Mouse (Mus musculus): Measurements from ENCODE around the gene Slamf9. TPM values are rescaled to one million over a fixed set of nuclear protein-coding genes. Genes with fewer than 3 reads are reported as not detected.

Slamf9 gene
- total and polyA plus RNA-seq, 3 experiments = 3.2 to 7.9 (median 4.5) TPM

- DNase-seq = no peak
Measured at GRCm38 (mm10) chr1:172514213-172514529, 39.0 kb downstream of the Slamf9 start.

- no peak for DNase-seq
Measured at GRCm38 (mm10) chr1:172514551-172515268, 39.6 kb downstream of the Slamf9 start.

GRCm38 (mm10) chr1:172515396-172515795 is 40.2 kb downstream of the Slamf9 start:
- DNase-seq = no peak

GRCm38 (mm10) chr1:172518013-172518412 is 42.9 kb downstream of the Slamf9 start:
- DNase-seq = no peak

- DNase-seq = no peak
Measured at GRCm38 (mm10) chr1:172519644-172520043, 44.5 kb downstream of the Slamf9 start.

- DNase-seq = peak; percentile 88
Measured at GRCm38 (mm10) chr1:172520576-172521440, 45.6 kb downstream of the Slamf9 start, which contains the start of gene Cfap45. Gene Cfap45, plus strand, starts transcription at chr1:172520801.

GRCm38 (mm10) chr1:172522524-172522923 is 47.4 kb downstream of the Slamf9 start:
- no peak for DNase-seq

- DNase-seq = no peak
Measured at GRCm38 (mm10) chr1:172523699-172524101, 48.5 kb downstream of the Slamf9 start.

GRCm38 (mm10) chr1:172525027-172525764 is 50.0 kb downstream of the Slamf9 start:
- peak; percentile 46 for DNase-seq

GRCm38 (mm10) chr1:172525971-172526370 is 50.8 kb downstream of the Slamf9 start:
- no peak for DNase-seq

- peak; percentile 47 for DNase-seq
Measured at GRCm38 (mm10) chr1:172526380-172527081, 51.4 kb downstream of the Slamf9 start.

- DNase-seq = no peak
Measured at GRCm38 (mm10) chr1:172527431-172527830, 52.3 kb downstream of the Slamf9 start.

Other genes with a start within 250 kb of the Slamf9 start
- gene Atp1a4, start 216.9 kb upstream of the Slamf9 start, total RNA-seq (2021) = 1 to 10 TPM in 1 of 2 experiments, under 1 TPM in 1; 0.62 to 3.6 TPM
- 0.90 and 0.91 TPM in 2 replicates for gene Atp1a4, start 216.9 kb upstream of the Slamf9 start, polyA plus RNA-seq (2012; rRNA removed)
- gene Igsf8, start 213.7 kb upstream of the Slamf9 start, total RNA-seq (2021) = 10 to 100 TPM; 32.2 to 38.3 TPM
- gene Igsf8, start 213.7 kb upstream of the Slamf9 start, polyA plus RNA-seq (2012; rRNA removed) = 109 and 126 TPM in 2 replicates
- 100 to 1,000 TPM; 126 to 247 TPM for gene Atp1a2, start 177.3 kb upstream of the Slamf9 start, total RNA-seq (2021)
- 57.3 and 85.0 TPM in 2 replicates for gene Atp1a2, start 177.3 kb upstream of the Slamf9 start, polyA plus RNA-seq (2012; rRNA removed)
- gene Kcnj9, start 146.0 kb upstream of the Slamf9 start, total RNA-seq (2021) = under 1 TPM; 0.09 to 0.17 TPM
- gene Kcnj9, start 146.0 kb upstream of the Slamf9 start, polyA plus RNA-seq (2012; rRNA removed) = 0.67 and 0.85 TPM in 2 replicates
- 1 to 10 TPM; 1.0 to 1.1 TPM for gene Kcnj10, start 134.1 kb upstream of the Slamf9 start, total RNA-seq (2021)
- 0.99 and 1.1 TPM in 2 replicates for gene Kcnj10, start 134.1 kb upstream of the Slamf9 start, polyA plus RNA-seq (2012; rRNA removed)
- 10 to 100 TPM in 1 of 2 experiments, 1 to 10 TPM in 1; 9.2 to 11.2 TPM for gene Pigm, start 98.8 kb upstream of the Slamf9 start, total RNA-seq (2021)
- 10.4 and 11.0 TPM in 2 replicates for gene Pigm, start 98.8 kb upstream of the Slamf9 start, polyA plus RNA-seq (2012; rRNA removed)
- 1 to 10 TPM in 1 of 2 experiments, under 1 TPM in 1; 0.78 to 3.8 TPM for gene Igsf9, start 6.4 kb downstream of the Slamf9 start, total RNA-seq (2021)
- gene Igsf9, start 6.4 kb downstream of the Slamf9 start, polyA plus RNA-seq (2012; rRNA removed) = 7.4 and 7.9 TPM in 2 replicates
- 100 to 1,000 TPM in 1 of 2 experiments, 10 to 100 TPM in 1; 60.9 to 108 TPM for gene Tagln2, start 24.7 kb downstream of the Slamf9 start, total RNA-seq (2021)
- 89.5 and 121 TPM in 2 replicates for gene Tagln2, start 24.7 kb downstream of the Slamf9 start, polyA plus RNA-seq (2012; rRNA removed)
- under 1 TPM; 0.31 to 0.37 TPM for gene Cfap45, start 45.4 kb downstream of the Slamf9 start, total RNA-seq (2021)
- gene Cfap45, start 45.4 kb downstream of the Slamf9 start, polyA plus RNA-seq (2012; rRNA removed) = 0.15 TPM in 1 of 2 replicates, not detected in the other
- gene Vsig8, start 80.6 kb downstream of the Slamf9 start, total RNA-seq (2021) = under 1 TPM; 0.24 to 0.61 TPM
- gene Vsig8, start 80.6 kb downstream of the Slamf9 start, polyA plus RNA-seq (2012; rRNA removed) = 1.6 and 2.1 TPM in 2 replicates
- gene Slamf8, start 115.2 kb downstream of the Slamf9 start, total RNA-seq (2021) = 1 to 10 TPM in 1 of 2 experiments, under 1 TPM in 1; 0.49 to 1.1 TPM
- gene Slamf8, start 115.2 kb downstream of the Slamf9 start, polyA plus RNA-seq (2012; rRNA removed) = 0.98 and 1.1 TPM in 2 replicates
- not detected for gene Fcrl6, start 127.2 kb downstream of the Slamf9 start, total RNA-seq (2021)
- gene Fcrl6, start 127.2 kb downstream of the Slamf9 start, polyA plus RNA-seq (2012; rRNA removed) = not detected in 2 replicates
- 1 to 10 TPM; 7.0 to 7.3 TPM for gene Dusp23, start 157.6 kb downstream of the Slamf9 start, total RNA-seq (2021)
- gene Dusp23, start 157.6 kb downstream of the Slamf9 start, polyA plus RNA-seq (2012; rRNA removed) = 29.4 and 32.0 TPM in 2 replicates
- gene Crp, start 222.7 kb downstream of the Slamf9 start, total RNA-seq (2021) = 1 to 10 TPM in 1 of 2 experiments, not detected in 1; 1.0 TPM
- not detected in 2 replicates for gene Crp, start 222.7 kb downstream of the Slamf9 start, polyA plus RNA-seq (2012; rRNA removed)